Mouse (Mus musculus): ENCODE measurements around the gene Htr1d. TPM values are rescaled to one million over a fixed set of nuclear protein-coding genes. Genes with fewer than 3 reads are reported as not detected.

Htr1d gene
- polyA plus RNA-seq, 1 experiment from 2014 or later: 0.75 TPM

DNA sequence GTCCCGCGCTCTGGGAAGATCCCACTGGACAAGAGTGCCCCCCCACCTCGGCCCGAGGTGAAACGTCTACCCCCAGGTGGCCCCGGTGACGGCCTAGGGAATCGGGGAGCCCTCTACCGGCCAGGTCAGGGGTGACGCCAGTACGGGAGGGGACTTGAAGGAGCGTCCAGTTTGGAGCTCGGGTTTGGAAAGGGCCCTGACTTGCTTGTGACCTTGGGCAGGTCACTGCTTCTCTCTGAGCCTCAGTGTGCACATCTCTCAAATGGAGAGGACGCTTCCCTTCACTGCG, 1.6 kb downstream of the Htr1d start:
- peaks cover 12% of the 10 kb centered on the region for H3K4me1 ChIP-seq
- ATAC-seq (ENCODE audit: insufficient number of reproducible peaks, insufficient read depth, low FRiP score, low TSS enrichment): no peak
- WGBS: 5% methylated on average over 15 of the region's 15 CpGs
- H3K9ac ChIP-seq: peak overlapping the region; percentile 58
- no peaks in the 10 kb centered on the region for H3K9me3 ChIP-seq
- H3K27ac ChIP-seq: no peak overlapping the region
- peak overlapping the region; percentile 42 for H3K4me3 ChIP-seq
- H3K36me3 ChIP-seq: no peaks in the 10 kb centered on the region
- H3K4me2 ChIP-seq (replicated peaks): peak overlapping the region; percentile 97
- H3K27me3 ChIP-seq: peaks cover 51% of the 10 kb centered on the region

DNA sequence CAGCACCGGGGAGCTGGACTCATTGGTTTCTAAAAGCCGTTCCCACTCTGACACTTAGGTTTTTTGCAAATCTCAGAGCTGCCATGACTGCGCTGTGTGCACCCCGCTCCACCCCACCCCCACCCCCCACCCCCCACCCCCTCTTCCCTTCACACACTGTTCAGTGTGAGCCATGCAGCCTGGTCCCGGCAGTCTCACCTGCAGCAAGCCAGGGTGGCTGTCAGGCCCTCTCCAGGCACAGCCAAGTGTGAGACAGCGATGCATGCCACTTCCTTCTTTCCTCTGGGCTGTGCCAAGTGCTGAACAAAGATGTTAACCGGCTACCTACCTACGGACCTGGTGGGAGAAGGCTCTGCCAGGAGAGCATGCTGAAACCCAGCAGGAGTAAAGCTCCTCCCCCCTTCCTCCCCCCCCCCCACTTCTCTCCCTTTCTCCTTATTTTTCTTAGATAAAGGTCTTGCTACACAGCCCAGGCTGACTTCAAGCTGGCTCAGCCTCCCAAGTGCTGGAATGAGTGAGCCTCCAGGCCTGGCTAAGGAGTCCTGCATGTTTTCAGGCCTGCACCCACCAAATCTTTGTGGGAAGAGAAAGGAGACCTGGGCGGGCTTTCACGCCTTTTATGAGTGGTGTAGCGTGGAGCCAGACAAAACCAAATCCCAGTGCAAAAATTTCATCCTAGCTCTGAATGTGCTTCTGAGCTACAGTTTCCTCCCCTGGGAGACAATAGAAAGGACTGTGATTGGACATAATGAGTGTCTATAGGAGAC, 7.5 kb downstream of the Htr1d start:
- H3K9ac ChIP-seq: no peak overlapping the region
- WGBS: 37% methylated on average over 11 of the region's 11 CpGs
- no peak for ATAC-seq (ENCODE audit: insufficient number of reproducible peaks, insufficient read depth, low FRiP score, low TSS enrichment)
- no peaks in the 10 kb centered on the region for H3K36me3 ChIP-seq
- H3K27ac ChIP-seq: 0 out of 2 replicates have a peak overlapping the region, but pooled peaks have one; percentile 19
- no peaks in the 10 kb centered on the region for H3K9me3 ChIP-seq
- H3K4me1 ChIP-seq: peaks cover 11% of the 10 kb centered on the region
- peaks cover 8% of the 10 kb centered on the region; the same call in 1 of the 2 replicates for H3K27me3 ChIP-seq
- no peak overlapping the region for H3K4me2 ChIP-seq (replicated peaks)
- H3K4me3 ChIP-seq: no peak overlapping the region

DNA sequence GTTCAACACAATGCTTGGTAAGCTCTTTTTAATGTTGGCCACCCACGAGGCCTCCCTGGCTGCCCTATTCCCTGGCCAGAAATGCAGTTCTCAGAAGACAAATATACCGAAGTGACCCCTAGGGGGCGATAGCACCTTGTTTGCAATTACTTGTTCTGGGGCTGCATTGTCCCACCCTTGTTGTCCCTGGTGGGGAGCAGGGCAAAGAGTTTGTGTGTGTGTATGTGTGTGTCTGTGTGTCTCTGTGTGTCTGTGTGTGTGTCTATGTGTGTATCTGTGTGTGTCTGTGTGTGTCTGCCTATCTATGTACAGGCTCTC, 8.0 kb downstream of the Htr1d start:
- H3K36me3 ChIP-seq: no peaks in the 10 kb centered on the region
- no peak overlapping the region for H3K9ac ChIP-seq
- H3K4me3 ChIP-seq: no peak overlapping the region
- no peak overlapping the region for H3K4me2 ChIP-seq (replicated peaks)
- H3K4me1 ChIP-seq: peaks cover 11% of the 10 kb centered on the region
- H3K27ac ChIP-seq: no peak overlapping the region
- WGBS: 3% methylated on average over 3 of the region's 3 CpGs
- no peak for ATAC-seq (ENCODE audit: insufficient number of reproducible peaks, insufficient read depth, low FRiP score, low TSS enrichment)
- H3K27me3 ChIP-seq: 0 out of 2 replicates have a peak, but pooled peaks cover 3% of the 10 kb centered on the region
- H3K9me3 ChIP-seq: no peaks in the 10 kb centered on the region

DNA sequence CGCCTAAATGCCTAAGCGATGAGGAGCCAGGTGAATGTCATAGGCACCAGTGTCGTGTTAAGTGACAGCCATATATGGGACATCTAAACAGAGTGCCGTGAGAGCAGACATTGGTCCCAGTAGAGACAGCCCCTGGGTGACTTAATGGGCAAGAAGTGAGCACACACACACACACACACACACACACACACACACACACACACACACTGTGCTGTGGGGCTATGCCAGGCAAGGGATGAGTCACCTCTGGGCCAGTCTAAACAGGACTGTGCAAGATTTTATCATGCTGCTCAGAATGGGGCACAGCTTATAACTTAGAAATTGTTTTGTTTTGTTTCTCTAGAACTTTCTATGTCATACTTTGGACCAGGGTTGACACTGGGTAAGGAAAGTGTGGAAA, 10.7 kb downstream of the Htr1d start:
- Histone ChIP-seq H3K9me3 (no peaks in the 10 kb centered on the region), H3K4me3 (no peak overlapping the region), H3K4me2 (replicated peaks) (no peak overlapping the region), H3K27ac (no peak overlapping the region), H3K36me3 (no peaks in the 10 kb centered on the region), H3K4me1 (peaks cover 11% of the 10 kb centered on the region), H3K9ac (no peak overlapping the region), H3K27me3 (0 out of 2 replicates have a peak, but pooled peaks cover 2% of the 10 kb centered on the region)
- ATAC-seq (ENCODE audit: insufficient number of reproducible peaks, insufficient read depth, low FRiP score, low TSS enrichment): no peak
- 80% methylated on average over 4 of the region's 4 CpGs for WGBS

DNA sequence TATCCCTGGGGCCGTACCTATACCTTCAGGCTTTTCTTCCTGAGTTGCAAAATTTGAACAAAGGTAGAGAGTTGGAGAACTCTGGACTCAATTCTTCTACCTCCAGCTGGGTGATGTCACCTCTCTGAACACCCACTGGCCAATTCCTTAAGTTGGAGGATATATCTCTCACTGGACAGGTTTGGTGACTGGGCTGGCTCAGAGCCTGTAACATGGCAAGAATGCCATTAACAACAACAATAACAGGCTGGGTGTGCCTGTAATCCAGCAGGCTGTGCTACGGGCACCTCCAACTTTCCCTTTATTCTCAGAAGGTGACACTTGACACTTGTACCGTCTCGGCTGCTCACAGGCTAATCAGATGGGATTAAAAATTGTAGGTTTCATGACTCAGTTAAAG, 15.8 kb downstream of the Htr1d start:
- Histone ChIP-seq H3K27ac (no peak overlapping the region), H3K4me1 (no peaks in the 10 kb centered on the region), H3K9ac (no peak overlapping the region), H3K4me3 (no peak overlapping the region), H3K27me3 (no peaks in the 10 kb centered on the region), H3K9me3 (no peaks in the 10 kb centered on the region), H3K36me3 (no peaks in the 10 kb centered on the region), H3K4me2 (replicated peaks) (no peak overlapping the region)
- 56% methylated on average over 4 of the region's 4 CpGs for WGBS
- no peak for ATAC-seq (ENCODE audit: insufficient number of reproducible peaks, insufficient read depth, low FRiP score, low TSS enrichment)

DNA sequence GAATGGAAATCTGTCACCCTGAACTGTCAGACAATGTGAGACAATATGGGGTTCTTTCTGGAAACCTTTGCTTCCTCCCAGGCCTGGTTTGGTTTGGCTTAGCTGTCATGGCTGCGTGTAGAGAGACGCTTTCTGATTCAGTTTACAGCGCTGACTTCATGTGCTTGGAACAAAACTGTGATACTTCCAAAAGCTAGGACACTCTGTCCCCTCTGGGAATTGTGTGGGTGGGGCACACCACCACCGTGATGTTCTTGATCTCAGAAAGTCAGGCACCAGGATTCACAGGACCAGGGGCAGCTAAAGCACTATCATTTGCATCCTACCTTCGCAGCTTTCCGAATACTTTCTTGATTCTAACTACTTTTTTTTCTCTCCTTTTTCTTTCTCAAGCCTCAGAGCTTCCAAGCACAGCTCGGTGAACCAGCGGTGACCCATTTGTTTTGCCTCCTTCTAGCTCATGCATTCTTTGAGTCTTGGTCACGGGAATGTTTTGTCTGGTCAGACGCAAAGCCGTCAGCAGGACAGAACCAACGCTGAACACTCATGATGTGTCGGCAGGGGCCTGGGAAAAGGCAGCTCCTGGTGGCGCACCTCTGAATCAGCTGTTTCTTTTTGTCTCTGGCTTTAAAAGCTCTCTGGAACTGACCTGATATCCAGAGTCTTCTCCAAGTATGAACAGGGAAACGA, 18.2 kb downstream of the Htr1d start:
- 78% methylated on average over 15 of the region's 15 CpGs for WGBS
- H3K27me3 ChIP-seq: no peaks in the 10 kb centered on the region
- no peak overlapping the region for H3K4me2 ChIP-seq (replicated peaks)

DNA sequence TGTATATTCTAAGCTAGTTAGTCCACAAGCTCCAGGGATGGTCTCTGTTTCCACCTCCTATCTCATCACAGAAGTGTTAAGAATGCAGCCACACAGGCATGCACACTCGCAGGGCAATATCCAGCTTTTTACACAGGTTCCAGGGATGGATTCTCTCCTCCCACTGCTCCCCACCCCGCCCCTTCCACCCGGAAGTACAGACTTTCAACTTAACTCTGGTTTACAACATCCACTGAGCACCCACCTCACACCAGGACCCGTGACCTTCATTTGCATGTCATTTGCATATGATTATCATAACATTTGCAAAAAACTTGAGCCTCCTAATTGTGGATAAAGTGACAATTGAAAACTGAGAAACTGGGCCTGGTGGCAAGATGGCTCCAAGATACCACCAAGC, 21.2 kb downstream of the Htr1d start:
- no peak for ATAC-seq (ENCODE audit: insufficient number of reproducible peaks, insufficient read depth, low FRiP score, low TSS enrichment)
- no peaks in the 10 kb centered on the region for H3K9me3 ChIP-seq
- no peaks in the 10 kb centered on the region for H3K27me3 ChIP-seq
- H3K36me3 ChIP-seq: no peaks in the 10 kb centered on the region
- no peaks in the 10 kb centered on the region for H3K4me1 ChIP-seq
- H3K27ac ChIP-seq: no peak overlapping the region
- H3K4me2 ChIP-seq (replicated peaks): no peak overlapping the region
- H3K4me3 ChIP-seq: no peak overlapping the region
- no peak overlapping the region for H3K9ac ChIP-seq
- 81% methylated on average over 4 of the region's 4 CpGs for WGBS

More for the DNA sequence above, 18.2 kb downstream of the Htr1d start:
- Histone ChIP-seq H3K4me3 (no peak overlapping the region), H3K36me3 (no peaks in the 10 kb centered on the region), H3K4me1 (no peaks in the 10 kb centered on the region), H3K9me3 (no peaks in the 10 kb centered on the region), H3K27ac (no peak overlapping the region), H3K9ac (no peak overlapping the region)
- ATAC-seq (ENCODE audit: insufficient number of reproducible peaks, insufficient read depth, low FRiP score, low TSS enrichment): no peak

DNA sequence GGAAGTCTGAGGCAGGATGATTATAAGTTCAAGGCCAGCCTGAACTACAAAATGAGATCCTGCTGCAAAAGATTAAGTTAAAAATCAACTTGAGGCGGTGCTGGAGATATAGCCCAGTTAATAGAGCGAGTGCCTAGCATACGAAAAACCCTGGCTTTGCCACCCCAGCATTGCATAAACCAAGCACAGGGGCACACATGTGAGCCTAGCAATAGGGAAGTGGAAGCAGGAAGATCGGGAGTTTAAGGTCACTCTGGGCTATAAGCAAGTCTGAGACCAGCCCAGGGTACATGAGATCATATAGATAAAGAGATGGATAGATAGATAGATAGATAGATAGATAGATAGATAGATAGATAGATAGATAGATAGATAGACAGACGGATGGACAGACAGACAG, 26.5 kb downstream of the Htr1d start:
- no peak for ATAC-seq (ENCODE audit: insufficient number of reproducible peaks, insufficient read depth, low FRiP score, low TSS enrichment)
- Histone ChIP-seq H3K4me1 (peaks cover under 1% of the 10 kb centered on the region; the same call in 1 of the 2 replicates), H3K4me3 (no peak overlapping the region), H3K27ac (no peak overlapping the region), H3K9me3 (no peaks in the 10 kb centered on the region), H3K27me3 (no peaks in the 10 kb centered on the region), H3K36me3 (no peaks in the 10 kb centered on the region), H3K9ac (no peak overlapping the region), H3K4me2 (replicated peaks) (no peak overlapping the region)
- 90% methylated on average over 5 of the region's 5 CpGs for WGBS

DNA sequence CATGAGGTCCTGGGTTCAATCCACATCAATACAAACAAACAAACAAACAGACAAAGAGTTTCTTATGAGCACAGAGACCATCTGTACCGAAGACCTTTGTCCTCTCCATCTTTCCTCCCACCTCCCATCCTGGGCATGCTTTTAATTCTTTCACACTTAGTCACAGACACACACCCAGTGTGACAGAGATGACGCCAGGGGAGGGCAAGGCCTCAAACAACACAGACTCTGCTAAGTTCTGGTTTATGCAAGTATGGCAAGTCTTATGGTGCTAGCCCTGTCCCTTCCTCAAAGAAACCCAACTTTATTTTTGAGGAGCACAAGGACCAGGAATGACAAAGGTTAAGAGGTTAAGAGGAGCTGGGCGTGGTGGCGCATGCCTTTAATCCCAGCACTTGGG, 26.9 kb downstream of the Htr1d start:
- no peak overlapping the region for H3K4me3 ChIP-seq
- H3K9ac ChIP-seq: no peak overlapping the region
- H3K36me3 ChIP-seq: no peaks in the 10 kb centered on the region
- WGBS: 72% methylated on average over 4 of the region's 4 CpGs
- ATAC-seq (ENCODE audit: insufficient number of reproducible peaks, insufficient read depth, low FRiP score, low TSS enrichment): no peak
- H3K27me3 ChIP-seq: no peaks in the 10 kb centered on the region
- no peaks in the 10 kb centered on the region for H3K9me3 ChIP-seq
- H3K27ac ChIP-seq: no peak overlapping the region
- H3K4me1 ChIP-seq: peaks cover 5% of the 10 kb centered on the region; the same call in 1 of the 2 replicates
- no peak overlapping the region for H3K4me2 ChIP-seq (replicated peaks)

DNA sequence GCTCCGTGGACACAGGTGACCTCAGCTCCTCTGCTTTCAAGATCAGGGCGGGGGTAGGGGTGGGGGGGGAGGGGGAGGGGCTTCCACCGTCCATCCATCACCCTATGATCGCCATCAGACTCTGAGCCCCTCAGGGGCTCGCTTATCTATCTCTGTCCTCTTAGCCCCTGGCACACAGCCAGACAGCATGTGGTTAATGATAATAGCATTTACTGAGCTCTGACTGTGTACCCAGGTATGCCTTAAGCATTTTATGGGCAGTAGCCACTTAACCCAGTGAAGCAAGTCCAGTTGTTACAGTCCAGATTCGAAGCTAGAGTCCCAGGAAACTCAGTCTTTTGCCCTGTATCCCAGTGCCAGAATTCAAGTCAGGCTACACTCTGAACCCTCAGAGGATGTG, 28.2 kb downstream of the Htr1d start:
- no peaks in the 10 kb centered on the region for H3K36me3 ChIP-seq
- H3K4me1 ChIP-seq: peaks cover 5% of the 10 kb centered on the region; the same call in 1 of the 2 replicates
- no peak overlapping the region for H3K27ac ChIP-seq
- no peaks in the 10 kb centered on the region for H3K9me3 ChIP-seq
- no peaks in the 10 kb centered on the region for H3K27me3 ChIP-seq
- no peak overlapping the region for H3K4me2 ChIP-seq (replicated peaks)
- no peak for ATAC-seq (ENCODE audit: insufficient number of reproducible peaks, insufficient read depth, low FRiP score, low TSS enrichment)
- no peak overlapping the region for H3K9ac ChIP-seq
- no peak overlapping the region for H3K4me3 ChIP-seq
- 16% methylated on average over 6 of the region's 6 CpGs for WGBS

DNA sequence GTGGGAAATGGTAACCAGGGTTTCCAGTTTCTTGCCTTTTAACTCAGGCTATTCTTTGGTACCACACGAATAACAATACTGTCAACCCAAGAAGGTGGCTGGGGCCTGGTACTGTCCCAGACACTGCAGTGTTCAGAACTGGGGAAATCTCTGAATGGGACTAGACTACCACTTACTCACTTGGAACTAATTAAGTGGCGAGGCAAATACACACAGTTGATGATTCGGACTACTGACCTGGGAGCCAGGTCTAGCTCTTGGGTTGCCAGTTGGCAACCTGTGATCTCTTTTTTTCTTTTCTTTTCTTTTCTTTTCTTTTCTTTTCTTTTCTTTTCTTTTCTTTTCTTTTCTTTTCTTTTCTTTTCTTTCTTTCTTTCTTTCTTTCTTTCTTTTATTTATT, 29.0 kb downstream of the Htr1d start:
- H3K27me3 ChIP-seq: no peaks in the 10 kb centered on the region
- peaks cover 5% of the 10 kb centered on the region; the same call in 1 of the 2 replicates for H3K4me1 ChIP-seq
- H3K4me3 ChIP-seq: no peak overlapping the region
- no peak overlapping the region for H3K4me2 ChIP-seq (replicated peaks)
- 83% methylated on average over 3 of the region's 3 CpGs for WGBS
- no peak overlapping the region for H3K27ac ChIP-seq
- no peak overlapping the region for H3K9ac ChIP-seq
- no peaks in the 10 kb centered on the region for H3K9me3 ChIP-seq
- H3K36me3 ChIP-seq: no peaks in the 10 kb centered on the region
- ATAC-seq (ENCODE audit: insufficient number of reproducible peaks, insufficient read depth, low FRiP score, low TSS enrichment): no peak

DNA sequence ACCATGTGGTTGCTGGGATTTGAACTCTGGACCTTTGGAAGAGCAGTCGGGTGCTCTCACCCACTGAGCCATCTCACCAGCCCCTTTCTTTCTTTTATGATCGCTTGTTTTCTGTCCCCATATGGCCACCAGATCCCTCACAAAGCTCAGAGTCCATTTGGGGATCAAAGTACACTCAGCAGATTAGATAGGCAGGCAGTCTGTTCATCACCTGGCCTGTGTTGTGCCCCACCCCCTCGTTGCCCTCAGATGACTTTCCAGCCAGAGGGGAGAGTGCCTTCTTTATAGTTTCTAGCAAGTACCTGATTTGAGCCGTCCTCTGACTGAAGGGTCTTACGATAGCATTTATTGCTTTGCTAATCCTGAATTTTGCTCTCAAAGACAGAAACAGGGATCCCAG, 29.5 kb downstream of the Htr1d start:
- Histone ChIP-seq H3K4me2 (replicated peaks) (no peak overlapping the region), H3K36me3 (no peaks in the 10 kb centered on the region), H3K4me3 (no peak overlapping the region), H3K9me3 (no peaks in the 10 kb centered on the region), H3K9ac (no peak overlapping the region), H3K4me1 (peaks cover 5% of the 10 kb centered on the region; the same call in 1 of the 2 replicates), H3K27ac (no peak overlapping the region), H3K27me3 (no peaks in the 10 kb centered on the region)
- no peak for ATAC-seq (ENCODE audit: insufficient number of reproducible peaks, insufficient read depth, low FRiP score, low TSS enrichment)
- WGBS: 65% methylated on average over 5 of the region's 5 CpGs
